Mouse (Mus musculus): ENCODE data around the gene Ints11.

GRCm38 (mm10) chr4:155821025-155821424, 48.3 kb upstream of the Ints11 start:
- peak; percentile 45; the same call in 1 of the 2 replicates for TF ChIP-seq CTCF (IDR thresholded peaks at IDR 0.05; ENCODE audit: low read depth, low read length)
- no peak for TF ChIP-seq POLR2A (IDR thresholded peaks at IDR 0.05; ENCODE audit: borderline replicate concordance, low read depth, low read length)
